25 mouse cellular contexts compared by ENCODE assay signal in genomic region chr19:21919074-21919473, GRCm38 (mm10).
DNase-seq lines count a peak whose midpoint lies in the region; ATAC-seq and TF ChIP-seq lines count a peak whose summit lies in the region.
"Had no signal": no experiment of that assay in that cellular context is flagged by ENCODE, and none has a peak within 500 bp of the region (broad histone marks: within the 10 kb centered on the region; RNA-seq: fewer than 3 reads in every experiment).

No protein-coding gene starts in this region.

- no peak for DNase-seq in heart, adult 18-20 months
- DNase-seq in hindbrain, postnatal 0 days (ENCODE audit: low spot score), result peak; percentile 32
- DNase-seq in lung, embryonic 14.5 days, result peak; percentile 81
- DNase-seq in lung, postnatal 4 days, result no peak
- peak; percentile 69 for DNase-seq in retina, postnatal 1 day
- no peak for DNase-seq in retina, embryonic 14.5 days (ENCODE audit: low spot score)
- DNase-seq: adrenal gland, adult 8-10 months; cerebellum, adult 2 months; forebrain, postnatal 0 days; kidney, adult 9 months; kidney, postnatal 25 days; right cerebral cortex, postnatal 14 days; thymus, postnatal 4 days had no signal

- H3K4me1 ChIP-seq in heart, embryonic 12.5 days (replicated peaks), result no peaks in the 10 kb centered on the region
- no peaks in the 10 kb centered on the region for H3K4me1 ChIP-seq in hindbrain, postnatal 0 days (ENCODE audit: insufficient read depth, low read length)
- 0 out of 2 replicates have a peak, but pooled peaks cover 3% of the 10 kb centered on the region for H3K4me1 ChIP-seq in hindbrain, embryonic 16.5 days (ENCODE audit: control insufficient read depth, insufficient read depth, low read depth, low read length)
- H3K4me1 ChIP-seq in lung, embryonic 14.5 days (ENCODE audit: insufficient read depth), result no peaks in the 10 kb centered on the region
- H3K4me1 ChIP-seq: lung, embryonic 15.5 days had no signal

- WGBS in heart, embryonic 12.5 days, result 59% methylated on average over 3 of the region's 3 CpGs
- WGBS in hindbrain, postnatal 0 days, result 52% methylated on average over 3 of the region's 3 CpGs
- 55% methylated on average over 3 of the region's 3 CpGs for WGBS in hindbrain, embryonic 16.5 days
- WGBS in lung, embryonic 14.5 days, result 25% methylated on average over 3 of the region's 3 CpGs

- no peak overlapping the region for H3K27ac ChIP-seq in heart, embryonic 12.5 days (ENCODE audit: poor library complexity, severe bottlenecking)
- no peak overlapping the region for H3K27ac ChIP-seq in hindbrain, postnatal 0 days
- no peak overlapping the region for H3K27ac ChIP-seq in hindbrain, embryonic 16.5 days (ENCODE audit: low read depth, low read length)
- H3K27ac ChIP-seq in lung, embryonic 14.5 days (ENCODE audit: low read depth), result no peak overlapping the region
- H3K27ac ChIP-seq: layer of hippocampus, adult 2 months; left cerebral cortex, adult 2 months; limb, embryonic 12.5 days; lung, embryonic 15.5 days; neural tube, embryonic 13.5 days had no signal

- H3K27me3 ChIP-seq in heart, embryonic 12.5 days (replicated peaks), result no peaks in the 10 kb centered on the region
- no peaks in the 10 kb centered on the region for H3K27me3 ChIP-seq in hindbrain, postnatal 0 days (ENCODE audit: insufficient read depth, low read length)
- no peaks in the 10 kb centered on the region for H3K27me3 ChIP-seq in hindbrain, embryonic 16.5 days (replicated peaks; ENCODE audit: control insufficient read depth, insufficient read depth, low read length)
- no peaks in the 10 kb centered on the region for H3K27me3 ChIP-seq in lung, embryonic 14.5 days (ENCODE audit: insufficient read depth, low read length)
- H3K27me3 ChIP-seq: limb, embryonic 12.5 days; lung, embryonic 15.5 days; neural tube, embryonic 13.5 days had no signal

- no peak overlapping the region for H3K4me2 ChIP-seq in heart, embryonic 12.5 days
- H3K4me2 ChIP-seq in hindbrain, postnatal 0 days (ENCODE audit: low read depth, low read length), result no peak overlapping the region
- H3K4me2 ChIP-seq in hindbrain, embryonic 16.5 days (ENCODE audit: low read length), result no peak overlapping the region
- H3K4me2 ChIP-seq in lung, embryonic 14.5 days, result no peak overlapping the region
- H3K4me2 ChIP-seq: limb, embryonic 12.5 days; liver, embryonic 11.5 days; lung, embryonic 15.5 days; midbrain, embryonic 11.5 days; neural tube, embryonic 13.5 days had no signal

- TF ChIP-seq CTCF in hindbrain, postnatal 0 days (IDR thresholded peaks at IDR 0.05; ENCODE audit: low read depth), result no peak
- no peak for TF ChIP-seq CTCF in lung, embryonic 14.5 days (IDR thresholded peaks at IDR 0.05; ENCODE audit: low read depth)

- H3K36me3 ChIP-seq in heart, embryonic 12.5 days, result no peaks in the 10 kb centered on the region
- H3K36me3 ChIP-seq in hindbrain, postnatal 0 days (ENCODE audit: insufficient read depth, low read length), result no peaks in the 10 kb centered on the region
- no peaks in the 10 kb centered on the region for H3K36me3 ChIP-seq in hindbrain, embryonic 16.5 days (ENCODE audit: control insufficient read depth, insufficient read depth, low read length)
- no peaks in the 10 kb centered on the region for H3K36me3 ChIP-seq in lung, embryonic 14.5 days (ENCODE audit: insufficient read depth)
- H3K36me3 ChIP-seq: G1E; limb, embryonic 12.5 days; lung, embryonic 15.5 days; neural tube, embryonic 13.5 days had no signal

- H3K9me3 ChIP-seq in heart, embryonic 12.5 days (replicated peaks), result no peaks in the 10 kb centered on the region
- H3K9me3 ChIP-seq in hindbrain, postnatal 0 days (ENCODE audit: low read length), result no peaks in the 10 kb centered on the region
- no peaks in the 10 kb centered on the region for H3K9me3 ChIP-seq in hindbrain, embryonic 16.5 days (ENCODE audit: control insufficient read depth, low read length)
- H3K9me3 ChIP-seq in lung, embryonic 14.5 days (ENCODE audit: low read depth, low read length), result no peaks in the 10 kb centered on the region
- H3K9me3 ChIP-seq: G1E; limb, embryonic 12.5 days; lung, embryonic 15.5 days; neural tube, embryonic 13.5 days had no signal

- no peak overlapping the region for H3K9ac ChIP-seq in heart, embryonic 12.5 days
- no peak overlapping the region for H3K9ac ChIP-seq in hindbrain, postnatal 0 days (replicated peaks; ENCODE audit: low read length)
- no peak overlapping the region for H3K9ac ChIP-seq in hindbrain, embryonic 16.5 days (ENCODE audit: low read depth, low read length)
- no peak overlapping the region for H3K9ac ChIP-seq in lung, embryonic 14.5 days
- H3K9ac ChIP-seq: forebrain, postnatal 0 days; limb, embryonic 12.5 days; lung, embryonic 15.5 days; neural tube, embryonic 13.5 days had no signal

- no peak overlapping the region for H3K4me3 ChIP-seq in heart, embryonic 12.5 days
- no peak overlapping the region for H3K4me3 ChIP-seq in hindbrain, postnatal 0 days (ENCODE audit: low read length)
- H3K4me3 ChIP-seq in hindbrain, embryonic 16.5 days (ENCODE audit: low read length), result no peak overlapping the region
- no peak overlapping the region for H3K4me3 ChIP-seq in lung, embryonic 14.5 days (ENCODE audit: low read depth, low read length)
- H3K4me3 ChIP-seq: erythroblast, embryonic 14.5 days; layer of hippocampus, adult 2 months; left cerebral cortex, adult 2 months; limb, embryonic 12.5 days; lung, embryonic 15.5 days; neural tube, embryonic 13.5 days had no signal

- peak; percentile 33; the same call in 1 of the 2 replicates for ATAC-seq in heart, embryonic 12.5 days (ENCODE audit: insufficient number of reproducible peaks, low FRiP score)
- ATAC-seq in hindbrain, postnatal 0 days, result no peak
- ATAC-seq in hindbrain, embryonic 16.5 days, result no peak
- ATAC-seq in lung, embryonic 14.5 days (ENCODE audit: insufficient read depth), result peak; percentile 31; the same call in 1 of the 2 replicates
- ATAC-seq: intestine, embryonic 16.5 days had no signal

Comparison
In these comparisons a context has a peak if more than half of its experiments do, and no peak if none do; other contexts are left out.
1. DNase-seq: peak in hindbrain, postnatal 0 days (single experiment), lung, embryonic 14.5 days (single experiment) and retina, postnatal 1 day (single experiment); none in heart, adult 18-20 months (0 of 2), lung, postnatal 4 days (0 of 2) and retina, embryonic 14.5 days (single experiment).
2. ATAC-seq: peak in heart, embryonic 12.5 days (single experiment) and lung, embryonic 14.5 days (single experiment); none in hindbrain, postnatal 0 days (single experiment) and hindbrain, embryonic 16.5 days (single experiment).